Mouse (Mus musculus) heart, adult 2 months (tissue): ENCODE results near the gene Dnajc30.

Source experiments
- CTCF ChIP-seq: fragments of 200-600 bp; IDR thresholded peaks from 2 replicates; pipeline ENCODE4 v1.8.1; 2022; ENCODE audit warnings: antibody characterized with exemption, mild to moderate bottlenecking, moderate library complexity
- EP300 ChIP-seq: fragments of 200-500 bp; IDR thresholded peaks from 2 replicates; pipeline ENCODE4 v1.6.1; 2011; ENCODE audit warnings: low read depth, low read length, control low read depth; ENCODE audit not compliant: insufficient read depth
- POLR2A ChIP-seq: fragments of 200-500 bp; IDR thresholded peaks from 2 replicates; pipeline ENCODE4 v1.6.1; 2011; ENCODE audit warnings: mild to moderate bottlenecking, low read depth, low read length, control low read depth; ENCODE audit not compliant: insufficient read depth

DNA sequence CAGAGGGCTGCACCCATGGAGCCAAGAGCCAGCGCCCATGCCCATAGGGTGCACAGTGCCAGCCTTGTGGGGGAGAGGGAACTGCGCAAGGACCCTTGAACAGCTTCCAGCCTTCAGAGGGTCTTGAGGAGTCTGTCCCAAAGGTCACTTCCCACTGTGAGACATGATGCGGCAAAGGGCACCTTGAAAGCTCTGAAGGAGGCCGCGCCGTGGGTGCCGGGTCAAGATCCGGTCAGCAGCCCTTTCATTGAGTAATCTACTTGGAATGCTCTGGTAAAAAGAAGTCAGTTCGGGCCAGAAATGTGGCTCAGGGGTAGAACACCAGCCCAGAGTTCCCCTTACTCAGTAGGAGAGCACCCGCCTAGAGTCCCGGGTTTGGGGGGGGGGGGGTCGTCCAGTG lies 49.8 kb downstream of the Dnajc30 start:
- TF ChIP-seq EP300 (no peak), CTCF (no peak), POLR2A (no peak)
